Mouse (Mus musculus): ENCODE results near the gene Ubiad1. TPM values are rescaled to one million over a fixed set of nuclear protein-coding genes. Genes with fewer than 3 reads are reported as not detected.

Ubiad1 gene
- polyA plus RNA-seq, 1 experiment from 2014 or later: 17.7 TPM

DNA sequence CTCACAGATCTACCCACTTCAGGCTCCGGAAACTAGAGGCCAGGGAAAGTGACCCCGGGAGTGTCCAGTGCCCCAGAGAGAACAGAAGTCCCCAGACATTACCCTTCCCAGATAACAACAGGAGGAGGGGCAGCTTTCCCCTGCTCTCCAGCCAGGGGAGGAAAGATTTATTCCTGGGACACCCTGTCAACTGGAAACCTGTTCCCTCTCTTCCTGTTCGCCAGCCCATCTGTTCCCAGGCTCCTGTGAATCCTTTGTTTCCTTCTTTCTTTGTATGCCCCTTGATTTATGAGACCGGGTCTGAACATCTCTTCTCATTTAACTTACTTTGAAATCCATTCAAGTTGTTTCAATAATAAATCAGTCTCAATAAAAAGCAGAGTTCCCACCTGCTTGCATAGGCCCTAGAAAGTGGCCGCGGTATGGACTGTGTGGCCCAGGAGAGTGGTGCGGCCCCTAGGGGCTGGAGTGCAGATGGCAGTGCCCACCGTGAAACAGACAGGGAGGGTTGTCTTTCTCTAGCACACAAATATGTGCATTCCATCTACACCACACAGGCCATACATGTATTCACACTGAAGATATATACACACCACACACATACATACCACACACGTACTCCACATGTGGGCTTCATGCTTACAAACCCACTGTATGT lies 45.0 kb downstream of the Ubiad1 start:
- H3K4me2 ChIP-seq: no peak overlapping the region
- peaks cover 48% of the 10 kb centered on the region for H3K4me1 ChIP-seq
- no peaks in the 10 kb centered on the region for H3K36me3 ChIP-seq
- no peak overlapping the region for H3K9ac ChIP-seq (replicated peaks)
- H3K4me3 ChIP-seq (replicated peaks): no peak overlapping the region
- whole genome bisulfite sequencing: 14% methylated on average over 9 of the region's 9 CpGs
- peak; percentile 23; the same call in 1 of the 2 replicates for ATAC-seq (ENCODE audit: low FRiP score)
- no peaks in the 10 kb centered on the region for H3K9me3 ChIP-seq (replicated peaks)
- no peaks in the 10 kb centered on the region for H3K27me3 ChIP-seq (replicated peaks)
- H3K27ac ChIP-seq (replicated peaks): peak overlapping the region; percentile 69; the same call in 1 of the 2 replicates

DNA sequence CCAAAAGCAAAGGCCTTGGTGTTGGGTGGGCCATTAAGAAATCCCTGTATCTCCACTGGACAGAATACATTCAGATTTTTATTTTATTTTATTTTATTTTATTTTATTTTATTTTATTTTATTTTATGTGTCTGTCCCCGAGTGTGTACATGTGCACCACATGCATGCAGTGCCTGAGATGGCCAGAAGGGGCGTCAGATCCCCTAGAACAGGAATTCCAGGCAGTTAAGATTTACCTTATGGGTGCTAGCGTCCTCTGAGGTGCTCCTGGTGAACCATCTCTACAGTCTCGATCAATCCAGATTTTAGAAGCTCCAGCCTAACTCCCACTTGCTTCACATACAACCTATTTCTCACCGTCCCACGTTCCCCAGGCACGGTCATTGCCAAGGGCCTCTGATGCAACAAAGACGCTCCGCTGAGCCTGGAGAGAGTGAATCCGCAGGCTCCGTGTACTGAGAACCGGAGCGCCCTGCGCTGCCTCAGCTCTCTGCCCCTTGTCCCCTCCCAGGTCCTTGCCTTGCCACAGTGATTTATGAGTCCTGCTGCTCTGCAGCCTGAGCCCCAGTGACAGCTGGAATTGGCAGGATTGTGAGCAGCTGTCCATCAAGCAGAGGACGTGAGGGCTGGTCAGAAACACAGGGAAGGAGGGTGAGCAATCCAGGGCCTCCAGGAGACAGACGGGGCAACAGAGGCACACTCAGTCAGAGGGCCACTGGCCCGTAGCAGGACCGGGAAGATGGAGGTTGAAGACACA lies 46.9 kb downstream of the Ubiad1 start:
- peak; percentile 29; the same call in 1 of the 2 replicates for ATAC-seq (ENCODE audit: low FRiP score)
- Histone ChIP-seq H3K4me3 (replicated peaks) (no peak overlapping the region), H3K9ac (replicated peaks) (no peak overlapping the region), H3K27ac (replicated peaks) (peak overlapping the region; percentile 69), H3K4me2 (no peak overlapping the region), H3K4me1 (peaks cover 46% of the 10 kb centered on the region), H3K27me3 (replicated peaks) (no peaks in the 10 kb centered on the region), H3K36me3 (no peaks in the 10 kb centered on the region), H3K9me3 (replicated peaks) (no peaks in the 10 kb centered on the region)
- WGBS: 28% methylated on average over 18 of the region's 18 CpGs

GRCm38 (mm10) chr4:148397113-148397512 lies 47.5 kb downstream of the Ubiad1 start:
- no peak overlapping the region for H3K9ac ChIP-seq (replicated peaks)
- no peak overlapping the region for H3K4me2 ChIP-seq
- H3K27me3 ChIP-seq (replicated peaks): no peaks in the 10 kb centered on the region
- 45% methylated on average over 4 of the region's 4 CpGs for WGBS
- H3K4me1 ChIP-seq: peaks cover 52% of the 10 kb centered on the region
- no peaks in the 10 kb centered on the region for H3K36me3 ChIP-seq
- H3K9me3 ChIP-seq (replicated peaks): no peaks in the 10 kb centered on the region
- ATAC-seq (ENCODE audit: low FRiP score): no peak
- no peak overlapping the region for H3K4me3 ChIP-seq (replicated peaks)
- 0 out of 2 replicates have a peak overlapping the region, but pooled peaks have one; percentile 24 for H3K27ac ChIP-seq (replicated peaks)

DNA sequence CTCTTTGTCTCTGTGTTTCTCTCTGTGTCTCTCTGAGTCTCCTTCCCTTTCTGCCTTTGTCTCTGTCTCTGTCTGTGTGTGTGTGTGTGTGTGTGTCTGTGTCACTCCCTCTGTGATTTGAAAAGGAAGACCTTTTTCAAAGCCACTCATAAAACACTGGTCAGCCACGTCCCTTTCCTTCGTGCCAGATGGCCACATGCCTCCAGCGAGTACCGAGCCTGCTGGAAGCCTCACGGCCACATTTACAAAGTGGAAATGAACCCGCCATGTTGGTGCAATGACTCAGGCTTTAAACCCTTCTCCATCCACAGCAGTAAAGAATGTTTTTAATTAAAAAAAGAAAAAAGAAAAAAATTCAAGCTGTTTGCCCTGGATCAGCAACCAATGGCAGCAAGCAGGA lies 48.7 kb downstream of the Ubiad1 start:
- Histone ChIP-seq H3K27me3 (replicated peaks) (no peaks in the 10 kb centered on the region), H3K4me3 (replicated peaks) (no peak overlapping the region), H3K36me3 (no peaks in the 10 kb centered on the region), H3K4me2 (no peak overlapping the region), H3K9ac (replicated peaks) (no peak overlapping the region), H3K27ac (replicated peaks) (no peak overlapping the region), H3K9me3 (replicated peaks) (no peaks in the 10 kb centered on the region), H3K4me1 (peaks cover 64% of the 10 kb centered on the region)
- no peak for ATAC-seq (ENCODE audit: low FRiP score)
- WGBS: 18% methylated on average over 6 of the region's 6 CpGs

GRCm38 (mm10) chr4:148395198-148395597 lies 49.4 kb downstream of the Ubiad1 start:
- Histone ChIP-seq H3K27ac (replicated peaks) (no peak overlapping the region), H3K4me2 (no peak overlapping the region), H3K4me3 (replicated peaks) (no peak overlapping the region), H3K9ac (replicated peaks) (no peak overlapping the region), H3K9me3 (replicated peaks) (no peaks in the 10 kb centered on the region), H3K4me1 (peaks cover 61% of the 10 kb centered on the region), H3K27me3 (replicated peaks) (no peaks in the 10 kb centered on the region), H3K36me3 (no peaks in the 10 kb centered on the region)
- WGBS: 45% methylated on average over 7 of the region's 7 CpGs
- no peak for ATAC-seq (ENCODE audit: low FRiP score)

- Histone ChIP-seq H3K4me1 (peaks cover 48% of the 10 kb centered on the region), H3K9me3 (replicated peaks) (no peaks in the 10 kb centered on the region), H3K4me2 (peak overlapping the region; percentile 50), H3K4me3 (replicated peaks) (peak overlapping the region; percentile 15; the same call in 1 of the 2 replicates), H3K27me3 (replicated peaks) (no peaks in the 10 kb centered on the region), H3K9ac (replicated peaks) (peak overlapping the region; percentile 42), H3K27ac (replicated peaks) (peak overlapping the region; percentile 78), H3K36me3 (no peaks in the 10 kb centered on the region)
- 24% methylated on average over 21 of the region's 21 CpGs for WGBS
- peak; percentile 44; the same call in 1 of the 2 replicates for ATAC-seq (ENCODE audit: low FRiP score)
Measured at GRCm38 (mm10) chr4:148391714-148392310, 52.8 kb downstream of the Ubiad1 start.

- H3K27ac ChIP-seq (replicated peaks): 0 out of 2 replicates have a peak overlapping the region, but pooled peaks have one; percentile 46
- H3K27me3 ChIP-seq (replicated peaks): no peaks in the 10 kb centered on the region
- peaks cover 53% of the 10 kb centered on the region for H3K4me1 ChIP-seq
- no peak overlapping the region for H3K4me3 ChIP-seq (replicated peaks)
- WGBS: 10% methylated on average over 7 of the region's 7 CpGs
- no peak overlapping the region for H3K4me2 ChIP-seq
- H3K36me3 ChIP-seq: no peaks in the 10 kb centered on the region
- peak; percentile 30; the same call in 1 of the 2 replicates for ATAC-seq (ENCODE audit: low FRiP score)
- no peaks in the 10 kb centered on the region for H3K9me3 ChIP-seq (replicated peaks)
- H3K9ac ChIP-seq (replicated peaks): no peak overlapping the region
Measured at GRCm38 (mm10) chr4:148389635-148390034, 54.9 kb downstream of the Ubiad1 start.

GRCm38 (mm10) chr4:148389047-148389446 lies 55.5 kb downstream of the Ubiad1 start:
- Histone ChIP-seq H3K4me3 (replicated peaks) (no peak overlapping the region), H3K9me3 (replicated peaks) (no peaks in the 10 kb centered on the region), H3K36me3 (no peaks in the 10 kb centered on the region), H3K27ac (replicated peaks) (no peak overlapping the region), H3K4me1 (peaks cover 56% of the 10 kb centered on the region), H3K9ac (replicated peaks) (no peak overlapping the region), H3K27me3 (replicated peaks) (no peaks in the 10 kb centered on the region), H3K4me2 (no peak overlapping the region)
- ATAC-seq (ENCODE audit: low FRiP score): no peak
- WGBS: 66% methylated on average over 6 of the region's 6 CpGs

DNA sequence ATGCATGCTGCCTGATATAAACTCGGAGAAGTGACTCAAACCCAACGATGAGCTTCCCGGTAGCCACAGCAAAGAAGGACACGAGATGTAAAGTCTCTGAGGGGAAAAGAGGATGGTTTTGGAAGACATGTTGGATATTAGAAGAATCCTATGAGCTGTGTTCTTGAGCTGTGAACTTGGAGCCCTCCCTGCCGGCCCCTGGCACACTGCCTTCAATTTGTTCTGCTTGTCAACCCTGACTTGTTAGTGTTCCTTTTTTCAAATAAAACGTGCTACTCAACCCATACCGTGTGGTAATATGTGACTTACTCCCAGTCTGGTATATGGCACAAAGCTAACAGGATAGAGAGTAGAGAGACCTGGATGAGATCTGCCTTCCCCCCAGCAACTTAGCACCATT lies 59.3 kb downstream of the Ubiad1 start:
- Histone ChIP-seq H3K27me3 (replicated peaks) (no peaks in the 10 kb centered on the region), H3K9me3 (replicated peaks) (no peaks in the 10 kb centered on the region), H3K4me3 (replicated peaks) (no peak overlapping the region), H3K27ac (replicated peaks) (peak overlapping the region; percentile 69), H3K36me3 (no peaks in the 10 kb centered on the region), H3K4me1 (peaks cover 35% of the 10 kb centered on the region), H3K4me2 (no peak overlapping the region), H3K9ac (replicated peaks) (no peak overlapping the region)
- no peak for ATAC-seq (ENCODE audit: low FRiP score)
- 38% methylated on average over 7 of the region's 7 CpGs for WGBS
